Mouse (Mus musculus): Measurements from ENCODE around the gene Gmppa. TPM values are rescaled to one million over a fixed set of nuclear protein-coding genes. Genes with fewer than 3 reads are reported as not detected.

Gmppa gene
- total and polyA plus RNA-seq, 2 experiments, result 18.3 to 86.4 TPM

GRCm38 (mm10) chr1:75425796-75426471 is 9.8 kb upstream of the Gmppa start:
- WGBS, result 36% methylated on average over 10 of the region's 10 CpGs

DNA sequence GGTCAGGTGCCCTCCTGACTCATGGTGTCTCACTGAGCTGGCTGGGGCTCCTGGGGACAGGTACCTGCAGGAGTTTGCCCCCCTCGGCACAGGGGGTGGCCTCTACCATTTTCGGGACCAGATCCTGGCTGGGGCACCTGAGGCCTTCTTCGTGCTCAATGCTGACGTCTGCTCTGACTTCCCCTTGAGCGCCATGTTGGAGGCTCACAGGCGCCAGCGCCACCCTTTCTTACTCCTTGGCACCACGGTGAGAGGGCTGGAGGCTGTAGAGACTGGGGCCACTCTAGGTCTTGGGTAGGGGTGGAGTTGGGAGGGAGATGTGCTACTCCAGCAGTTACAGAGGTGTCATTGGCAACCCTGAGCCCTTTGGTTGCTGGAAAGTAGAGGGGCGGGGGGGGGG is 3.1 kb downstream of the Gmppa start:
- Histone ChIP-seq H3K27me3 (ENCODE audit: control insufficient read depth, insufficient read depth, low read length) (no peaks in the 10 kb centered on the region), H3K4me3 (ENCODE audit: insufficient read depth, low read depth, low read length) (no peak overlapping the region), H3K79me2 (ENCODE audit: control insufficient read depth, insufficient read depth, low read length) (no peaks in the 10 kb centered on the region), H3K9ac (ENCODE audit: low read depth, low read length) (no peak overlapping the region), H3K36me3 (ENCODE audit: control insufficient read depth, insufficient read depth, low read length) (no peaks in the 10 kb centered on the region; the same call in 1 of the 2 replicates), H3K27ac (replicated peaks; ENCODE audit: insufficient read depth, low read depth, low read length) (no peak overlapping the region), H3K4me1 (ENCODE audit: control insufficient read depth, insufficient read depth, low read length) (peaks cover 6% of the 10 kb centered on the region)
- 97% methylated on average over 8 of the region's 9 CpGs for WGBS
- DNase-seq (ENCODE audit: extremely low read depth, low read depth, low spot score), result no peak
- no peak for TF ChIP-seq CTCF (IDR thresholded peaks at IDR 0.05; ENCODE audit: low read depth, low read length)
- TF ChIP-seq POLR2A (IDR thresholded peaks at IDR 0.05; ENCODE audit: extremely low read depth, insufficient read depth, low read length), result no peak

More at GRCm38 (mm10) chr1:75425796-75426471, 9.8 kb upstream of the Gmppa start:
- TF ChIP-seq POLR2A (IDR thresholded peaks at IDR 0.05; ENCODE audit: extremely low read depth, insufficient read depth, low read length) (no peak), CTCF (IDR thresholded peaks at IDR 0.05; ENCODE audit: low read depth, low read length) (peak; percentile 79)
- Histone ChIP-seq H3K27me3 (ENCODE audit: control insufficient read depth, insufficient read depth, low read length) (peaks cover 18% of the 10 kb centered on the region), H3K27ac (replicated peaks; ENCODE audit: insufficient read depth, low read depth, low read length) (no peak overlapping the region), H3K4me1 (ENCODE audit: control insufficient read depth, insufficient read depth, low read length) (no peaks in the 10 kb centered on the region), H3K79me2 (ENCODE audit: control insufficient read depth, insufficient read depth, low read length) (no peaks in the 10 kb centered on the region), H3K9ac (ENCODE audit: low read depth, low read length) (no peak overlapping the region), H3K4me3 (ENCODE audit: insufficient read depth, low read depth, low read length) (no peak overlapping the region), H3K36me3 (ENCODE audit: control insufficient read depth, insufficient read depth, low read length) (no peaks in the 10 kb centered on the region)
- DNase-seq (ENCODE audit: extremely low read depth, low read depth, low spot score), result no peak

GRCm38 (mm10) chr1:75440661-75441060 is 4.9 kb downstream of the Gmppa start:
- Histone ChIP-seq H3K27ac (replicated peaks; ENCODE audit: insufficient read depth, low read depth, low read length) (no peak overlapping the region), H3K4me3 (ENCODE audit: insufficient read depth, low read depth, low read length) (no peak overlapping the region), H3K79me2 (ENCODE audit: control insufficient read depth, insufficient read depth, low read length) (no peaks in the 10 kb centered on the region), H3K36me3 (ENCODE audit: control insufficient read depth, insufficient read depth, low read length) (no peaks in the 10 kb centered on the region; the same call in 1 of the 2 replicates), H3K9ac (ENCODE audit: low read depth, low read length) (no peak overlapping the region), H3K27me3 (ENCODE audit: control insufficient read depth, insufficient read depth, low read length) (no peaks in the 10 kb centered on the region), H3K4me1 (ENCODE audit: control insufficient read depth, insufficient read depth, low read length) (peaks cover 4% of the 10 kb centered on the region)
- WGBS, result over 99% methylated on average over 7 of the region's 7 CpGs
- no peak for TF ChIP-seq CTCF (IDR thresholded peaks at IDR 0.05; ENCODE audit: low read depth, low read length)
- no peak for TF ChIP-seq POLR2A (IDR thresholded peaks at IDR 0.05; ENCODE audit: extremely low read depth, insufficient read depth, low read length)
- DNase-seq (ENCODE audit: extremely low read depth, low read depth, low spot score), result no peak

GRCm38 (mm10) chr1:75441471-75441996 is 5.8 kb downstream of the Gmppa start:
- H3K36me3 ChIP-seq (ENCODE audit: control insufficient read depth, insufficient read depth, low read length), result no peaks in the 10 kb centered on the region; the same call in 1 of the 2 replicates
- H3K9ac ChIP-seq (ENCODE audit: low read depth, low read length), result no peak overlapping the region
- H3K27ac ChIP-seq (replicated peaks; ENCODE audit: insufficient read depth, low read depth, low read length), result no peak overlapping the region
- no peak for DNase-seq (ENCODE audit: extremely low read depth, low read depth, low spot score)
- 96% methylated on average over 15 of the region's 15 CpGs for WGBS
- peaks cover 4% of the 10 kb centered on the region for H3K4me1 ChIP-seq (ENCODE audit: control insufficient read depth, insufficient read depth, low read length)
- no peaks in the 10 kb centered on the region for H3K79me2 ChIP-seq (ENCODE audit: control insufficient read depth, insufficient read depth, low read length)
- TF ChIP-seq CTCF (IDR thresholded peaks at IDR 0.05; ENCODE audit: low read depth, low read length) (no peak), POLR2A (IDR thresholded peaks at IDR 0.05; ENCODE audit: extremely low read depth, insufficient read depth, low read length) (no peak)
- H3K4me3 ChIP-seq (ENCODE audit: insufficient read depth, low read depth, low read length), result no peak overlapping the region
- peaks cover 4% of the 10 kb centered on the region for H3K27me3 ChIP-seq (ENCODE audit: control insufficient read depth, insufficient read depth, low read length)

DNA sequence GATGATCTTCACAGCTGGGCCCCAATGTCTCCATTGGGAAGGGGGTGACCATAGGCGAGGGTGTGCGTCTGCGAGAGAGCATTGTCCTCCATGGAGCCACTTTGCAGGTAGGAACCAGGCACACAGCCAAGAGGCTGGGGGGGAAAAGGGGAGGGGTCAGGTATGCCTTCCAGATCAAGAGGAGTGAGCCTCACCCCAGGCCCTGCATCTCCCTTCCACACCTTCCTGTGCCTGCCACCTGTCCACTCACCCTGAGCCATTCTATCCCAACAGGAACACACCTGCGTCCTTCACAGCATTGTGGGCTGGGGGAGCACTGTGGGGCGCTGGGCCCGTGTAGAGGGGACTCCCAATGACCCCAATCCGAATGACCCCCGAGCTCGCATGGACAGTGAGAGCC is 6.4 kb downstream of the Gmppa start:
- no peak for DNase-seq (ENCODE audit: extremely low read depth, low read depth, low spot score)
- WGBS, result 90% methylated on average over 9 of the region's 9 CpGs
- no peak overlapping the region for H3K27ac ChIP-seq (replicated peaks; ENCODE audit: insufficient read depth, low read depth, low read length)
- no peak overlapping the region for H3K9ac ChIP-seq (ENCODE audit: low read depth, low read length)
- no peak overlapping the region for H3K4me3 ChIP-seq (ENCODE audit: insufficient read depth, low read depth, low read length)
- H3K79me2 ChIP-seq (ENCODE audit: control insufficient read depth, insufficient read depth, low read length), result no peaks in the 10 kb centered on the region
- peaks cover 7% of the 10 kb centered on the region for H3K27me3 ChIP-seq (ENCODE audit: control insufficient read depth, insufficient read depth, low read length)
- TF ChIP-seq POLR2A (IDR thresholded peaks at IDR 0.05; ENCODE audit: extremely low read depth, insufficient read depth, low read length) (no peak), CTCF (IDR thresholded peaks at IDR 0.05; ENCODE audit: low read depth, low read length) (no peak)
- no peaks in the 10 kb centered on the region for H3K4me1 ChIP-seq (ENCODE audit: control insufficient read depth, insufficient read depth, low read length)
- no peaks in the 10 kb centered on the region; the same call in 1 of the 2 replicates for H3K36me3 ChIP-seq (ENCODE audit: control insufficient read depth, insufficient read depth, low read length)

DNA sequence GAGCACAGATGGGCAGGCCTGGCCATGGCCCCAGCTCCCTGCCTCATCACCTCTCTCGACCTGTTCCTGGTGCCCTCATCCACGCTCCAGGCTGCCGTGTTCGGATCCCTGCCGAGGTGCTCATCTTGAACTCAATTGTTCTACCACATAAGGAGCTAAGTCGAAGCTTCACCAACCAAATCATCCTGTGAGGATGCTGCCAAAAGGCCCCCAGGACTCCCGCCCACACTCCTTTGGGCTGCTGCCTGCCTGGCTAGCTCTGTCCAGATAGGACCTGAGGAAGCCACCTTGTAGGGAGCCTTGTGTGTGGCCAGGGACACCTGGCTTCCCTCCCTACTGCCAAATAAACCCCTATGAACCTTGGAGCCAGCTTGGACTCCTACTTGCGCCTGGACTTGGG is 7.1 kb downstream of the Gmppa start:
- H3K4me1 ChIP-seq (ENCODE audit: control insufficient read depth, insufficient read depth, low read length), result peaks cover 3% of the 10 kb centered on the region; the same call in 1 of the 2 replicates
- WGBS, result 82% methylated on average over 8 of the region's 8 CpGs
- H3K36me3 ChIP-seq (ENCODE audit: control insufficient read depth, insufficient read depth, low read length), result no peaks in the 10 kb centered on the region; the same call in 1 of the 2 replicates
- H3K27me3 ChIP-seq (ENCODE audit: control insufficient read depth, insufficient read depth, low read length), result peaks cover 7% of the 10 kb centered on the region
- H3K79me2 ChIP-seq (ENCODE audit: control insufficient read depth, insufficient read depth, low read length), result no peaks in the 10 kb centered on the region
- no peak overlapping the region for H3K9ac ChIP-seq (ENCODE audit: low read depth, low read length)
- TF ChIP-seq POLR2A (IDR thresholded peaks at IDR 0.05; ENCODE audit: extremely low read depth, insufficient read depth, low read length) (no peak), CTCF (IDR thresholded peaks at IDR 0.05; ENCODE audit: low read depth, low read length) (no peak)
- H3K27ac ChIP-seq (replicated peaks; ENCODE audit: insufficient read depth, low read depth, low read length), result no peak overlapping the region
- H3K4me3 ChIP-seq (ENCODE audit: insufficient read depth, low read depth, low read length), result no peak overlapping the region
- DNase-seq (ENCODE audit: extremely low read depth, low read depth, low spot score), result no peak
